Mouse (Mus musculus) monocyte, adult 2 months (primary cell): ENCODE data around the gene Stxbp1.

ENCODE experiments used
- DNase-seq, 2 experiments: peaks; one replicate each; pipeline ENCODE4 v3.0.0; 2022; ENCODE audit warnings: low spot score in 2 of 2, low read depth in 1 of 2

Gene Stxbp1

GRCm38 (mm10) chr2:32846805-32847467 lies at the start of gene Stxbp1:
Gene Stxbp1, minus strand, starts transcription at chr2:32847245.
- DNase-seq: peak; percentile 41 to 75

- no peak for DNase-seq
Observed at GRCm38 (mm10) chr2:32896507-32897147, 49.6 kb upstream of the Stxbp1 start.

GRCm38 (mm10) chr2:32895606-32896106 lies 48.6 kb upstream of the Stxbp1 start:
- no peak for DNase-seq

GRCm38 (mm10) chr2:32894097-32894496 lies 47.1 kb upstream of the Stxbp1 start:
- DNase-seq: peak; percentile 28 to 36

- DNase-seq: no peak
Observed at GRCm38 (mm10) chr2:32892490-32892889, 45.4 kb upstream of the Stxbp1 start.

GRCm38 (mm10) chr2:32891278-32891677 lies 44.2 kb upstream of the Stxbp1 start:
- no peak for DNase-seq

GRCm38 (mm10) chr2:32890280-32890679 lies 43.2 kb upstream of the Stxbp1 start:
- DNase-seq: no peak

GRCm38 (mm10) chr2:32888551-32888950 lies 41.5 kb upstream of the Stxbp1 start:
- DNase-seq: no peak

GRCm38 (mm10) chr2:32888029-32888428 lies 41.0 kb upstream of the Stxbp1 start:
- no peak for DNase-seq

- no peak for DNase-seq
Observed at GRCm38 (mm10) chr2:32884745-32885144, 37.7 kb upstream of the Stxbp1 start.

- peak in 1 of 2 experiments; percentile 47 for DNase-seq
Observed at GRCm38 (mm10) chr2:32882283-32883043, 35.4 kb upstream of the Stxbp1 start.

- peak in 1 of 2 experiments; percentile 55 for DNase-seq
Observed at GRCm38 (mm10) chr2:32881723-32882122, 34.7 kb upstream of the Stxbp1 start.

GRCm38 (mm10) chr2:32881054-32881453 lies 34.0 kb upstream of the Stxbp1 start:
- DNase-seq: no peak

- no peak for DNase-seq
Observed at GRCm38 (mm10) chr2:32879593-32879992, 32.5 kb upstream of the Stxbp1 start.

- DNase-seq: no peak
Observed at GRCm38 (mm10) chr2:32878396-32878795, 31.4 kb upstream of the Stxbp1 start.

GRCm38 (mm10) chr2:32877761-32878393 lies 30.8 kb upstream of the Stxbp1 start:
- no peak for DNase-seq

GRCm38 (mm10) chr2:32877303-32877702 lies 30.3 kb upstream of the Stxbp1 start:
- no peak for DNase-seq

- DNase-seq: no peak
Observed at GRCm38 (mm10) chr2:32876490-32877302, 29.7 kb upstream of the Stxbp1 start.

GRCm38 (mm10) chr2:32875675-32876489 lies 28.8 kb upstream of the Stxbp1 start, which contains the start of gene Fam129b:
Gene Fam129b, plus strand, starts transcription at chr2:32876114.
- peak in 1 of 2 experiments; percentile 60 for DNase-seq
